Mouse (Mus musculus): Measurements from ENCODE around the gene Atp5j.

The Atp5j gene

GRCm38 (mm10) chr16:84804866-84805265, 30.6 kb downstream of the Atp5j start:
- peak; percentile 42 for DNase-seq

DNA sequence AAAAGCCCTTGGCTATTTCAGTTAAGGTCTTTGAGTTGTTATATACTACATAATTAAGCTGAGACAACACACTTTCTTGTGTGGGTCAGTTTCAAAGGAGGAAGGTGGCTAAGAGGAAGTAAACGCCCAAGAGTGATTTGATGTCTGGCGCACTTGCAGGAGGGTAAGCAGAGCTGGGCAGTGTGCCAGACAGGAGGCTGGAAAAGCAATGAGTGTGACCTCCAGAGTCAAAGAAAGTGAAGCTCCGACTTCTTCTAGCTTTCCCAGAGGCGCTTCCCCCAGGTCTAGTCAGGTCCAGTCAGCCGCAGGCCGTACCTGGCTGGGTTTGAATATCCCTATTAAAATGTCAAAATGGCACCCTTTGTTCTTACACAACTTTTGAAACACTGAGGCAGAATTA, 33.2 kb downstream of the Atp5j start:
- peak; percentile 80 for DNase-seq

GRCm38 (mm10) chr16:84800038-84800437, 35.4 kb downstream of the Atp5j start:
- DNase-seq: no peak

GRCm38 (mm10) chr16:84796678-84797077, 38.7 kb downstream of the Atp5j start:
- no peak for DNase-seq

GRCm38 (mm10) chr16:84795337-84795736, 40.1 kb downstream of the Atp5j start:
- DNase-seq: no peak

GRCm38 (mm10) chr16:84793401-84793800, 42.0 kb downstream of the Atp5j start:
- no peak for DNase-seq

DNA sequence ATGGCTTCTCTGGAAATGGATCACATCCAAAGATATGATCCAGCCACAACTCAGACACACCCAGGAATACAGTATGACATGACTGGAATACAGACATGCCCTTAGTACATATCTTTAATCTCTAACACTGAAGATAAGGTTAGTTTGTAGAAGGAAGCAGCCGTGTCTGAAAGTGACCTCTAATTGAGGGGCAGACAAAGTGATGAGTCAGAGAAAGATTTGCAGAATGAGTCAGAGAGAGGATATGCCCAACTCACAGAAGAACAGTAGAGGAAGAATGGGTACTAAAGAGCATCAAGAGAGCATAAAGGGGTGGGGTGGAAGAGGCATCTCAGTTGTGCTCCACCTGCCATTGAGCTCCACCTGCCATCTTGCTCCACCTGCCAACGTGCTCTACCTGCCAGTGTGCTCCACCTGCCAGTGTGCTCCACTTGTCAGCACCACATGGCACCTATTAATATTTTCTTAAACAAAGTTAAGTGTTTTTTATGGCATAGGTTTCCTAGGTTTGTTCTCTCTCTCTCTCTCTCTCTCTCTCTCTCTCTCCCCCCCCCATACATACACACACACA, 44.7 kb downstream of the Atp5j start:
- no peak for DNase-seq

- DNase-seq: no peak
Measured at GRCm38 (mm10) chr16:84784966-84785365, 50.5 kb downstream of the Atp5j start.

GRCm38 (mm10) chr16:84783279-84783678, 52.1 kb downstream of the Atp5j start:
- no peak for DNase-seq

GRCm38 (mm10) chr16:84779718-84780117, 55.7 kb downstream of the Atp5j start:
- DNase-seq: no peak

- no peak for DNase-seq
Measured at GRCm38 (mm10) chr16:84778861-84779630, 56.4 kb downstream of the Atp5j start.

GRCm38 (mm10) chr16:84778431-84778830, 57.0 kb downstream of the Atp5j start:
- DNase-seq: no peak

Measured in kidney, postnatal 14 days (tissue).